Mouse (Mus musculus) midbrain, embryonic 10.5 days (tissue): Measurements from ENCODE around the gene Shld2. TPM values are rescaled to one million over a fixed set of nuclear protein-coding genes. Genes with fewer than 3 reads are reported as not detected.

Experiments
- DNase-seq: peaks from one replicate; pipeline ENCODE4 v3.0.0-alpha.2; 2017; ENCODE audit warnings: low spot score
- H3K27ac ChIP-seq: fragments of 300-500 bp; sonication (generic); replicated peaks from 2 replicates; pipeline ENCODE4 v1.5.1; 2016; ENCODE audit warnings: mild to moderate bottlenecking
- H3K27me3 ChIP-seq: fragments of 300-500 bp; sonication (generic); 2 replicates; pipeline ENCODE4 v1.6.1; 2016; ENCODE audit warnings: low read depth, mild to moderate bottlenecking; ENCODE audit not compliant: poor library complexity, severe bottlenecking
- H3K36me3 ChIP-seq: fragments of 300-500 bp; sonication (generic); 2 replicates; pipeline ENCODE4 v1.6.1; 2016; ENCODE audit warnings: mild to moderate bottlenecking, moderate library complexity
- H3K4me1 ChIP-seq: fragments of 300-500 bp; sonication (generic); 2 replicates; pipeline ENCODE4 v1.6.1; 2016
- H3K4me3 ChIP-seq: fragments of 300-500 bp; sonication (generic); 2 replicates; pipeline ENCODE4 v1.5.1; 2016; ENCODE audit warnings: mild to moderate bottlenecking, moderate library complexity
- H3K9me3 ChIP-seq: fragments of 300-500 bp; sonication (generic); replicated peaks from 2 replicates; pipeline ENCODE4 v1.6.1; 2016; ENCODE audit warnings: mild to moderate bottlenecking
- WGBS: fragments of 180-500 bp; shearing (Covaris S2); methylation state at CpG from one replicate; pipeline ENCODE4 v1.1.7; 2016; 5-methylcytosine and 5-hydroxymethylcytosine counted together
- polyA plus RNA-seq: library from polyadenylated mRNA; unstranded; fragments of >200 nt; fragmentation: Nextera tagmentation; extraction: Ambion mirVana; gene quantifications from 2 replicates; pipeline ENCODE4 v1.2.1, GENCODE M21; 2016

Shld2 gene
- polyA plus RNA-seq, 1 experiment from 2014 or later, result 7.1 TPM

DNA sequence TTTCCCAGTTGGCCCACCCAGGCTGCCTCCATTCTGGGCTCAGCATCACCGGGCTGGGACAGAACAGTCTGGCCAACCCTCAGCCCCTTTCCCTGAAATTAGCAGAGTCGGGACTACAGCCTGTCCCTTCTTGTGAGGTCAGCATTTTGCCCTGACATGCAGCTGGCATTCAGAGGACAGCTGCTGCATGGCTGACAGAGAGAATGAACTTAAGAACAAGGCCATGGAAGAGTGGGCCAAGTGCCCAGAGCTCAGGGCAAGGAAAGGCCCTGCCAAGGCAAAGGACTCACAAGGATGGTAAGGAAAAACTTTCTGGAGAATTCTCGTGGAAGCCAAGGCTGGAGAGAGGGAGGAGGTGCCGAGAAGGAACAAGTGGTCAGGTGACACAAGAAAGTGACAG, 113.6 kb downstream of the Shld2 start:
- H3K4me1 ChIP-seq, result peaks cover 14% of the 10 kb centered on the region
- no peaks in the 10 kb centered on the region for H3K9me3 ChIP-seq
- no peak overlapping the region for H3K4me3 ChIP-seq
- WGBS, result 63% methylated on average over 4 of the region's 4 CpGs
- H3K36me3 ChIP-seq, result no peaks in the 10 kb centered on the region
- no peak overlapping the region for H3K27ac ChIP-seq
- peaks cover 26% of the 10 kb centered on the region for H3K27me3 ChIP-seq
- no peak for DNase-seq

DNA sequence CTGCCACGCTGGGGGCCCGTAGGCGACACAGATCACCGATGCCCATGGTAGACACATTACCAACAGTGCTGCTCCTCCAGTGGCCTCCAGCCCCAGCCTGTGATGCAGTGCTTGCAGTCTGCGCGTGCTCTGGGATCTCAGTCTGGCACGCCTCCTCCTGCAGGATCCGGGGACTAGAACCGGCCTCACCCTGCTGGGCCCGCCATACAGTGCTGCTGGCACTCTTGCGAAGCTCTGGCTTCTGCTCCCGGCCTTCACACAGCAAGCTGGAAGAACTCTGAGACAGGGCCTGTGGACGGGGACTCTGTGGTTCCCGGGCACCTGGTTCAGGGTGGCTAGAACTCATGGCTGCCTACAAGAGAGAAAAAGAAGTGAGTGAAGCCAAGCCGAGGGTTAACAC, 114.8 kb downstream of the Shld2 start:
- 86% methylated on average over 15 of the region's 15 CpGs for WGBS
- no peak overlapping the region for H3K4me3 ChIP-seq
- H3K4me1 ChIP-seq, result peaks cover 2% of the 10 kb centered on the region; the same call in 1 of the 2 replicates
- H3K27ac ChIP-seq, result no peak overlapping the region
- H3K27me3 ChIP-seq, result peaks cover 18% of the 10 kb centered on the region
- no peak for DNase-seq
- no peaks in the 10 kb centered on the region for H3K36me3 ChIP-seq
- no peaks in the 10 kb centered on the region for H3K9me3 ChIP-seq

DNA sequence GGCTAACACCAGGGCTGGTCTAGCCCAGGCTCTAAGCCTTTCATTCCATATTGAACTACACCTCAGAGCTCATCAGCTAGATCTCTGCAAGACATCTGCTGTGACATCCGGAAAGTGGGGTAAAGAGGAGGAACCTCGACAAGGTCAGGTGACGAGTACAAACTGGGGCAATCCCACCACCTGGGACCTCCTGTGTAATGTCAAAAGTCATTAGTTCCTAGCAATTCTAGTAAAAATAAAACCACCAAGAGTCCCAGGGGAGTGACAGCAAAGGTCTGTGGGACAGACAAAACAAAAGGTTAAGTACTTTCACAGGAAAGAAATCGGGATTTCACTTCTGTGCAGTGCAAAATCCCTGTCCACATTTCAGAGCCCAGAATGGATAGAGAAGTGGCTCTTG, 116.4 kb downstream of the Shld2 start:
- DNase-seq, result no peak
- peaks cover 3% of the 10 kb centered on the region; the same call in 1 of the 2 replicates for H3K27me3 ChIP-seq
- H3K4me1 ChIP-seq, result no peaks in the 10 kb centered on the region
- WGBS, result 87% methylated on average over 4 of the region's 4 CpGs
- no peak overlapping the region for H3K27ac ChIP-seq
- no peaks in the 10 kb centered on the region for H3K36me3 ChIP-seq
- no peaks in the 10 kb centered on the region for H3K9me3 ChIP-seq
- H3K4me3 ChIP-seq, result no peak overlapping the region

DNA sequence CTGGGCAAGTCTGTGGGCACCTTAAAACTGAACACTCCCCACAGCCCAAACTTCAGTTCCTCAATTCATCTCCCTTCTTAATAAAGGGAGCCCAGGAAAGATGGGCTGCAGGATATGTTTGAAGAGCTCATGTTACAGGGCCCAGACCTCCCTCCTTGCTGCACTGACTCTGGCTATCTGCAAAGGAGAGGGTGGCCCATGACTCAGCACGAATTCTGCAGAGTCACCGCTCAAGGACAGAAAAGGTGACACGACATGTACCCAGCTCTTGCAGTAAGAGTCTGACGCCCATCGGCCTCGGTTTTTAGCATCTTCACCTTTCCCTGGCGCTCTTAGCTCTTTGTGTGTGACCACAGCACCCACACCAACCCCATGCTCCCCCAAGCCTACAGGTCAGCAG, 119.9 kb downstream of the Shld2 start:
- no peak overlapping the region for H3K27ac ChIP-seq
- H3K27me3 ChIP-seq, result no peaks in the 10 kb centered on the region
- H3K9me3 ChIP-seq, result no peaks in the 10 kb centered on the region
- H3K4me3 ChIP-seq, result no peak overlapping the region
- WGBS, result 81% methylated on average over 7 of the region's 7 CpGs
- no peaks in the 10 kb centered on the region for H3K4me1 ChIP-seq
- H3K36me3 ChIP-seq, result no peaks in the 10 kb centered on the region
- DNase-seq, result no peak

DNA sequence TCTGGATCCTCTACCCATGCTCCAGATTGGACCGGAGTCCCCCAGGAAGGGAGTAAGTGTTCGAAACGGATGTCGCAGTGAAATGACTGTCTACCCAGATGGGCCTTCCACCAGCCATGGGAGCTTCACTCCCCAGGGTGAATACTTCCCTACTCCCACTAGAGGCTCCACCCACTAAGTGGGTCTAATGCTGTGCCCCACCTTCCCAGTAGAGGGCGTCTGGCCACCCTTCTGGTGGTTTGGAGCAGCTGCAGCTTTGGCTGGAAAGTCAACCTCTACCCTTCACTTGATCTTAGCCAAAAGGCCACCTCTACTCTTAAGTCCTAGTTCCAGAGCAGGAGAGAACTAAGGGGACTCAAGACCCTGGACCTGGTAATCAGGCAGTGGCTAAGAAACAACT, 121.7 kb downstream of the Shld2 start:
- 59% methylated on average over 5 of the region's 5 CpGs for WGBS
- Histone ChIP-seq H3K4me1 (no peaks in the 10 kb centered on the region), H3K4me3 (no peak overlapping the region), H3K27ac (no peak overlapping the region), H3K27me3 (no peaks in the 10 kb centered on the region), H3K9me3 (no peaks in the 10 kb centered on the region), H3K36me3 (no peaks in the 10 kb centered on the region)
- DNase-seq, result peak; percentile 28

Other genes with a start within 250 kb of the Shld2 start
- 0.47 and 0.91 TPM in 2 replicates for gene Anxa8, start 224.5 kb downstream of the Shld2 start, polyA plus RNA-seq
- not detected in 2 replicates for gene A630023A22Rik, start 207.7 kb downstream of the Shld2 start, polyA plus RNA-seq
- 0.04 TPM in 1 of 2 replicates, not detected in the other for gene Npy4r, start 158.0 kb downstream of the Shld2 start, polyA plus RNA-seq
- gene Gprin2, start 108.8 kb downstream of the Shld2 start, polyA plus RNA-seq, result 0.35 and 1.9 TPM in 2 replicates
- 0.11 and 0.37 TPM in 2 replicates for gene Syt15, start 90.9 kb downstream of the Shld2 start, polyA plus RNA-seq
- gene Glud1, start 234 bp upstream of the Shld2 start, polyA plus RNA-seq, result 75.5 and 79.6 TPM in 2 replicates
- gene Fam25c, start 44.9 kb upstream of the Shld2 start, polyA plus RNA-seq, result not detected in 2 replicates
- gene Sncg, start 64.3 kb upstream of the Shld2 start, polyA plus RNA-seq, result 30.8 and 56.1 TPM in 2 replicates
- 6.3 and 8.2 TPM in 2 replicates for gene Mmrn2, start 65.0 kb upstream of the Shld2 start, polyA plus RNA-seq
- 38.1 and 38.7 TPM in 2 replicates for gene Bmpr1a, start 192.8 kb upstream of the Shld2 start, polyA plus RNA-seq
- not detected in 2 replicates for gene 9230112D13Rik, start 212.3 kb upstream of the Shld2 start, polyA plus RNA-seq